In genomic region chr3:140837976-140838581, GRCm38 (mm10) we compare ENCODE assay signal across 21 mouse cellular contexts.
DNase-seq lines count a peak whose midpoint lies in the region; ATAC-seq and TF ChIP-seq lines count a peak whose summit lies in the region.
"Had no signal": no experiment of that assay in that cellular context is flagged by ENCODE, and none has a peak within 500 bp of the region (broad histone marks: within the 10 kb centered on the region; RNA-seq: fewer than 3 reads in every experiment).

No protein-coding gene starts in this region.

- no peaks in the 10 kb centered on the region for H3K79me2 ChIP-seq in myocyte (ENCODE audit: control insufficient read depth, insufficient read depth)

- peak overlapping the region; percentile 28; the same call in 1 of the 2 replicates for H3K4me2 ChIP-seq in kidney, postnatal 0 days (ENCODE audit: low read length)
- H3K4me2 ChIP-seq in myocyte (ENCODE audit: low read depth): peak overlapping the region; percentile 67
- H3K4me2 ChIP-seq: embryonic facial prominence, embryonic 12.5 days; heart, embryonic 12.5 days; limb, embryonic 15.5 days; stomach, embryonic 15.5 days had no signal

- no peak overlapping the region for H3K27ac ChIP-seq in kidney, postnatal 0 days
- H3K27ac ChIP-seq in kidney, adult 2 months (ENCODE audit: insufficient read depth, low read depth, low read length): no peak overlapping the region
- H3K27ac ChIP-seq: embryonic facial prominence, embryonic 12.5 days; limb, embryonic 15.5 days; stomach, embryonic 15.5 days had no signal

- H3K9ac ChIP-seq in kidney, postnatal 0 days (ENCODE audit: low read depth, low read length): no peak overlapping the region
- H3K9ac ChIP-seq: embryonic facial prominence, embryonic 12.5 days; heart, embryonic 12.5 days; limb, embryonic 15.5 days; stomach, embryonic 15.5 days had no signal

- H3ac ChIP-seq in myocyte (ENCODE audit: control insufficient read depth, insufficient read length): no peak overlapping the region

- 61% methylated on average over 2 of the region's 2 CpGs for WGBS in kidney, postnatal 0 days
- 55% methylated on average over 2 of the region's 2 CpGs for WGBS in kidney, adult 2 months

- no peak for ATAC-seq in kidney, postnatal 0 days (replicated peaks; ENCODE audit: low FRiP score, low read depth)
- ATAC-seq: CD4-positive, CD25-positive, alpha-beta regulatory T cell, adult 4 months; forebrain, embryonic 14.5 days; hindbrain, embryonic 16.5 days; midbrain, embryonic 16.5 days had no signal

- H3K4me1 ChIP-seq in kidney, postnatal 0 days (replicated peaks; ENCODE audit: insufficient read depth, low read length): no peaks in the 10 kb centered on the region
- H3K4me1 ChIP-seq in kidney, adult 2 months (ENCODE audit: control insufficient read depth, insufficient read depth, low read length): no peaks in the 10 kb centered on the region
- H3K4me1 ChIP-seq: embryonic facial prominence, embryonic 12.5 days; heart, embryonic 12.5 days; limb, embryonic 15.5 days; stomach, embryonic 15.5 days had no signal

- DNase-seq in kidney, postnatal 0 days (ENCODE audit: low spot score): peak; percentile 18
- DNase-seq in kidney, adult 2 months: no peak
- DNase-seq in 416B (ENCODE audit: low read depth): peak; percentile 13
- DNase-seq in Muller cell, postnatal 12 days (ENCODE audit: inconsistent ontology term): peak; percentile 22
- no peak for DNase-seq in frontal cortex, postnatal 25 days (ENCODE audit: low spot score in 2 of 2)
- DNase-seq in neural tube, embryonic 10.5 days (ENCODE audit: extremely low spot score, low spot score): no peak
- DNase-seq: cerebellum, adult 8-10 months; heart, postnatal 36 days; kidney, adult 18-20 months; kidney, postnatal 25 days had no signal

- no peak for TF ChIP-seq POLR2A in kidney, adult 2 months (IDR thresholded peaks at IDR 0.05; ENCODE audit: low read depth, low read length)
- no peak for TF ChIP-seq POLR2A in myocyte (IDR thresholded peaks at IDR 0.05; ENCODE audit: insufficient read length, low read depth)

- no peaks in the 10 kb centered on the region for H3K36me3 ChIP-seq in kidney, postnatal 0 days (ENCODE audit: insufficient read depth, low read length)
- H3K36me3 ChIP-seq in kidney, adult 2 months (ENCODE audit: control insufficient read depth, insufficient read depth, low read length): no peaks in the 10 kb centered on the region
- no peaks in the 10 kb centered on the region for H3K36me3 ChIP-seq in myocyte (ENCODE audit: control insufficient read depth, insufficient read depth)
- H3K36me3 ChIP-seq: embryonic facial prominence, embryonic 12.5 days; G1E; heart, embryonic 12.5 days; limb, embryonic 15.5 days; stomach, embryonic 15.5 days had no signal

- H3K4me3 ChIP-seq in kidney, postnatal 0 days (replicated peaks; ENCODE audit: low read depth, low read length): no peak overlapping the region
- no peak overlapping the region for H3K4me3 ChIP-seq in kidney, adult 2 months (ENCODE audit: insufficient read depth, low read depth, low read length)
- H3K4me3 ChIP-seq in myocyte: no peak overlapping the region
- H3K4me3 ChIP-seq: embryonic facial prominence, embryonic 12.5 days; erythroblast, embryonic 14.5 days; heart, embryonic 12.5 days; limb, embryonic 15.5 days; stomach, embryonic 15.5 days had no signal

- H3K9me3 ChIP-seq in kidney, postnatal 0 days (replicated peaks; ENCODE audit: low read length): no peaks in the 10 kb centered on the region
- H3K9me3 ChIP-seq: embryonic facial prominence, embryonic 12.5 days; G1E; heart, embryonic 12.5 days; limb, embryonic 15.5 days; stomach, embryonic 15.5 days had no signal

- TF ChIP-seq CTCF in kidney, postnatal 0 days (IDR thresholded peaks at IDR 0.05; ENCODE audit: low read depth): no peak
- TF ChIP-seq CTCF in kidney, adult 2 months (conservative IDR thresholded peaks at IDR 0.05; ENCODE audit: insufficient read depth, insufficient read length, low read depth, low read length): no peak

- no peaks in the 10 kb centered on the region for H3K27me3 ChIP-seq in kidney, postnatal 0 days (ENCODE audit: insufficient read depth, low read length)
- no peaks in the 10 kb centered on the region for H3K27me3 ChIP-seq in kidney, adult 2 months (replicated peaks; ENCODE audit: control insufficient read depth, insufficient read depth, low read length)
- H3K27me3 ChIP-seq in myocyte (ENCODE audit: control insufficient read depth, insufficient read depth, insufficient read length): no peaks in the 10 kb centered on the region
- H3K27me3 ChIP-seq: embryonic facial prominence, embryonic 12.5 days; heart, embryonic 12.5 days; limb, embryonic 15.5 days; stomach, embryonic 15.5 days had no signal

TF ChIP-seq in myocyte, 11 proteins besides CTCF, POLR2A, EP300 and RAD21:
- TF ChIP-seq TCF12 (IDR thresholded peaks at IDR 0.05; ENCODE audit: insufficient read depth, poor library complexity, severe bottlenecking): no peak
- TF ChIP-seq POLR2AphosphoS2 (IDR thresholded peaks at IDR 0.05; ENCODE audit: insufficient read length, low read depth): no peak
- TF ChIP-seq CEBPB (IDR thresholded peaks at IDR 0.05; ENCODE audit: insufficient read depth, poor library complexity, severe bottlenecking): no peak
- no peak for TF ChIP-seq USF1 (IDR thresholded peaks at IDR 0.05; ENCODE audit: low read depth)
- no peak for TF ChIP-seq SRF (IDR thresholded peaks at IDR 0.05; ENCODE audit: control insufficient read depth, insufficient read length, low read depth)
- no peak for TF ChIP-seq MAX (IDR thresholded peaks at IDR 0.05; ENCODE audit: low read depth)
- no peak for TF ChIP-seq TCF3 (IDR thresholded peaks at IDR 0.05; ENCODE audit: insufficient read length, low read depth)
- TF ChIP-seq MYOG (IDR thresholded peaks at IDR 0.05; ENCODE audit: control insufficient read depth in 1 of 3, insufficient read depth in 1 of 3, insufficient read length in 2 of 3, low read depth in 2 of 3): no peak
- TF ChIP-seq E2F4 (IDR thresholded peaks at IDR 0.05; ENCODE audit: insufficient read depth): no peak
- no peak for TF ChIP-seq REST (IDR thresholded peaks at IDR 0.05; ENCODE audit: insufficient read depth, insufficient read length)
- TF ChIP-seq MYOD1 (IDR thresholded peaks at IDR 0.05; ENCODE audit: control insufficient read depth in 1 of 3, insufficient read length in 2 of 3, low read depth in 2 of 3): no peak

Comparison
In these comparisons a context has a peak if more than half of its experiments do, and no peak if none do; other contexts are left out.
1. DNase-seq: peak in kidney, postnatal 0 days (single experiment), 416B (single experiment) and Muller cell, postnatal 12 days (single experiment); none in kidney, adult 2 months (single experiment), frontal cortex, postnatal 25 days (0 of 2) and neural tube, embryonic 10.5 days (single experiment).